Mouse (Mus musculus) spleen, adult 18-20 months (tissue): ENCODE measurements at regions not wholly inside any gene's neighbourhood (a gene's known extent, or its start where the extent isn't known, plus 50 kb on each side); places are given as distances from the start of the nearest gene placed in this dataset.

ENCODE experiments used
- DNase-seq, 2 experiments: peaks; one replicate each; pipeline ENCODE4 v3.0.0; 2022; ENCODE audit warnings: mixed read lengths in 2 of 2

DNA sequence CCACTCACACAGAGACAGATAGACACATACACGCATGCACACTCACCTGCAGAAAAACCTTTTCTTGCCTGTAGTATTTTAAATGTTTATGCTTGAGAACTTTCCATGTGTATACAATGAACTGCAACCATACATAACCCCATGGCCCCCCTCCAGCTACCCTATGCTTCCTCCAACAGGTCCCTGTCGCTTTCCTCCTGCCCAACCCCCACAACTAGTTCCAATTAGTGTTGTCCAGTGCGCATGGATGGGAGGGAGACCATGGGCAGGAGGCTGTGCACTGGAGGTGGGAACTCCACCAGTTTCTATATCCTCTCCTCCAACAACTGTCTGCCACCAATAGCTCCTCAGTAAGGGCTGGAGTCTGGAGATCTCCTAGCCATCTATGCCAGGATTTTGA is 82.9 kb upstream of the Jade1 start:
- DNase-seq, result no peak

- DNase-seq, result no peak
Measured at GRCm38 (mm10) chr3:41469106-41469505, 86.4 kb upstream of the Jade1 start.

GRCm38 (mm10) chr3:41467857-41468256 is 87.7 kb upstream of the Jade1 start:
- DNase-seq, result no peak

DNA sequence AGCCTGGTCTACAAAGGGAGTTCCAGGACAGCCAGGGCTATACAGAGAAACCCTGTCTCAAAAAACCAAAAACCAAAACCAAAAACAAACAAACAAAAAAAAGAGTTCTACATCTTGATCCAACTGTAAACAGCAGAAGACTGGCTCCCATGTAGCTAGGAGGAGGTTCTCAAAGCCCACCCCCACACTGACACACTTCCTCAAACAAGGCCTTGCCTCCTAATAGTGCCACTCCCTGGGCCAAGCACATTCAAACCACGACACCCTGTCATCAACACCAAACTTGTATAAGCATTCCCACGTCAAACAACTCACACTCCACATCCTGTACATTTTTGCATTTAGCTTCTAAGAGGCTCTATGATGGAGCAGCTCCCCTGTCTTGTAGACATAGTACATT is 89.6 kb upstream of the Jade1 start:
- DNase-seq, result no peak

DNA sequence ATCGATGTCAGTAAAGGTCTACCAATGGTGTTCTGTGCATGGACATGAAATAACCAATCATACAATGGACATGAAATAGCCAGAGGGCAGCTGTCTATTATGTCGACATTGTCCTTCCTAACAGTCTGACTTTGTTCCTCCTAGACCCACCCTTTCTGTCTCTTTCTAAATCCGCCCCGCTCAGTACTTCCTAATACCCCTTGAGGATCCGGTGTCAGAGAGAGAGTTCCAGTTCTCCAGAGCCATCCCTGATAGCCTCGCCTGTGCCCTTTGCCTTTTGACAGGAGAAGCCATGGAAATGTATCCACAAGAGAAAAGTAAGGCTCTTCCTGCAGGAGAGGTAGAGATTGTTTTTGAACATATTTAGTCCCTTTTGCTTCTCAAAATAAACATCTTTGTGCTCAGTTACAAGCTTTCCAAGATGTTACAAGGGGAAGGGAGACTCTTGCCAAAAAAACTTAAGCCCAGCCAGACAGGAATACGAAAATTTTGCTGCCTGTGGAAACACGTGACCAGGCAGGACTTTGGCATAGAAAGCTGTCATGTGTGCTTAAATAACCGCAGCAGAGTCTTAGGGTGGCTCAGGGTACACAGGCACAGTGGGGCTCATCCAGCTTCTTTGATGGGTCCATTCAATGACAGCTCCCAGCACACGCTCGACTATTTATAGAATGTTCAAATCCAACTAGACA is 92.4 kb upstream of the Jade1 start:
- no peak for DNase-seq

DNA sequence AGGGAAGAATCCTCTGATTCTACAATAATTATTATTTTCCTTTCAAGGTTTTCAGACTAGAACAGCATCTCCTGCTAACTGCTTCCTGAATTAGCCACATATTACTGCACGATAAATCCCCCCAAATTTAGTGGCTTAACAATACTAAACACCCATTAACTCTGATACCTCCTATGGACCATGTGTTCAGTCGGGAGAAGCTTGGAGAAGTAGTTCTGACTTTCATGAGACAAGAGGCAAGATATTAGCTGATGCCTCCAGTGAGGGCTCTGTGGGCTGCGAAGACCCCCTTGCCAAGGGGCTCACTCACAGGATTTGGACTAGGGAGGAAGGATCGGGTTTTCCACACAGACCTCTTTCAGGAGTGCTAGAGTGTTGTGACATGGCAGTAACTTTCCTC is 95.4 kb upstream of the Jade1 start:
- DNase-seq, result no peak

GRCm38 (mm10) chr3:41458156-41458555 is 97.4 kb upstream of the Jade1 start:
- DNase-seq, result no peak

DNA sequence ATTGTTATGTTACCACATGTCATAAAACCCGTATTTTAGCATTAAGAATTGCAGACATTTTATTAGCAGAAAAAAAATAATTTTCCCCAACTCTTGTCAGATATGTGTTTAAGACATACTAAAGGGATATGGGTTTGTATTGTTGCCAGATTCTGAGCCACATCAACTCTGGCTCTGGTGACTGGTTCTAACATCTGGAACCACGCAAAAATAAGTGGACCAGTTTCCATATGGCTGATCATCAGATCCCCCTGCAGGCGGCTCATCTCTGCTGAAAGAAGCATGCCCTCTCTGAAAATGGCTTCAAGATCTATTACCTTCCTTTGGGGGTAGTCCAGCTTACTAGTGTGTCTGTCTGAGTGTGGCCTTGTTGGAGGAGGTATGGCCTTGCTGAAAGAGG is 102.0 kb upstream of the Jade1 start:
- DNase-seq, result no peak

DNA sequence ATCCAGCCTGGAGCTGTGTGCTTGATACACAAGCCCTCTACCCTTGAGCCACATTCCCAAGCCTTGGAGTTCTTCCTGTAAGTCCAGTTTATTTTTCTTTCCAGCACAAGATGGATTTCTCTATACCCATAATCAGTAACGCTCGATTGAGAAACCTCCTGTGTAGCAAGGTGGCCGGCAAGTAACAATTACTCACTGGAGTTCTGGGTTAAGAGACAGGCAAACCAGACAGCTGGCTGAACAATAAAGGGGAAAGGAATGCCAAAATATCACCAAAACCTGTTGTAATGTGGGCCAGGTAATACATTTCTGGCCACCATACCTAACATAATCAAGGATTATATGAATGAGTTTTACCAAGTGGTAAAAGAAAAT is 102.8 kb upstream of the Jade1 start:
- DNase-seq, result no peak

- no peak for DNase-seq
Measured at GRCm38 (mm10) chr3:41452020-41452715, 103.4 kb upstream of the Jade1 start.

- DNase-seq, result no peak
Measured at GRCm38 (mm10) chr3:41450696-41451095, 104.8 kb upstream of the Jade1 start.

GRCm38 (mm10) chr3:41444243-41444753 is 111.2 kb upstream of the Jade1 start:
- no peak for DNase-seq

DNA sequence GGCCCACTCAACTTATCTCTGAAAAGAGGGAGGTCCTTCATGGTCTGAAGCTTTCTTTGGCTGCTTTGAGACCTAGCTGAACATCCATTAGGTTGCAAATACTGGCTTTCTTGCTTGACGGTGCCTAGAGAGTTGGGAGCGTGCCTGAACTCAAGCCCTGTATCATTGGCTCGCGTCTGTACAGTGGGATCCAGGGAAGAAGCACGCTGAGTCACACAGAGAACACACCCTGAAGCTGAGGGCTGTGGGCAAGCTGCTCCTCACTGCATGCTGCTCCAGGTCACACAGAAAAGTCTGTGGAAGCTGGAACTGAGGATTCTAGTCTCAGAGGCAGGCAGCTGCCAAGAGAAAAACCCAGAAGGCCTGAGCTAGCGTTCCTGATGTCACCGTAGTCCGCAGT is 119.3 kb upstream of the Jade1 start:
- no peak for DNase-seq

DNA sequence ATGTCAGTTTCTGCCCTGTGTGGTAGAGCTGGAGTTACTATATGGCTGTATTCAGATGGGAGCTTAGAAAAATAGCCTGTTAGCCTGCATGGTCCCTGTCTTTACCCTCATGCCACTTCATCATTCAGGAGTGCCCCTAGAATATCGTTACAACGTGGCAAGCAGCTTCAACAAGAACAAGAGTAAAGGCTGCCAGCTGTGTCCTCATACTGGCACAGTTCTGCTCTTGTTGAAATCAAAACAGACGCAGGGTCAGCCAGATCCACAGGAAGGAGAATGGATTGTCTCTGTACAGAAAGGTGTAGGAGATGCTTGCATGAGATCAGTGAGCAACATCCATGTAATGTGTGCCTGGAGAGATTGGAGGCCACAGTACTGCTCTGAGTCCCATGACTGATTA is 122.4 kb upstream of the Jade1 start:
- no peak for DNase-seq

DNA sequence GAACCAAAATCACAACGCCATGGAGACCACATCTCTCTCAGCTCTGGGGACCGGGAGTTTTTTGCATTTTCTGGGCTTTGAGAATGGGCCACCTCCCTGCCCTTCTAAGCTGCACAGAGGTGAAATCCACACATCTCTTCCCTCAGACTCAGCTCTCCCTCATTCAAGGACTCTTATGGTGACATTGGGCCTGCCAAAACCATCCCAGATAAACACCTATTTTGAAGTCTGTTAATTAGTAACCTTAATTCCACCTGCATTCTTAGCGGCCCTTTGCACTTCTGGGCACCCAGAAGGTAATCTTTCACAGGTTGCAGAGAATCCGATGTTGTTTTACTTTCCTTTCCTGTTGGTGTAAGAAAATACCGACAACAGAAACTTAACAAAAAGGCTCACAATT is 123.2 kb upstream of the Jade1 start:
- no peak for DNase-seq

- no peak for DNase-seq
Measured at GRCm38 (mm10) chr3:41430191-41430590, 125.3 kb upstream of the Jade1 start.

GRCm38 (mm10) chr3:41426946-41427345 is 128.6 kb upstream of the Jade1 start:
- no peak for DNase-seq

DNA sequence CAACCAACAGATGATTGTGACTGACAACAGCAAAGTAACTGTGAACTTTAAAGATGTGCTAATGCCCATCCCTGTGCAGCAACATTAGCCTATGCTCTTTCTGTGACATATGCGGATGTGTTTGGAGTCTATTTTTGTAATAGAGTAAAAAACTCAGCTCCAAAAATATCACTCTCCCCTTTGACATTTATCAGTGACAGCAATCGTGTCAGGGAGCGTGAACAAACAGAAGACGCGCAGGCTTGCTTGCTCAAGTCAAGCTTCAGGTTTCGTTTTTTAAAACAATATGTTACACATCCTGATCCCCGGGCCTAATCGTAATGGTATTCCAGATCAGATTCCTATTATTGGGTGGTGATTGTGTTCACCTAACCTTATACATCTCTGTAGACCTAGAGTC is 129.7 kb upstream of the Jade1 start:
- DNase-seq, result no peak

GRCm38 (mm10) chr3:41424142-41424939 is 131.2 kb upstream of the Jade1 start:
- no peak for DNase-seq

- no peak for DNase-seq
Measured at GRCm38 (mm10) chr3:41423630-41424029, 131.9 kb upstream of the Jade1 start.

DNA sequence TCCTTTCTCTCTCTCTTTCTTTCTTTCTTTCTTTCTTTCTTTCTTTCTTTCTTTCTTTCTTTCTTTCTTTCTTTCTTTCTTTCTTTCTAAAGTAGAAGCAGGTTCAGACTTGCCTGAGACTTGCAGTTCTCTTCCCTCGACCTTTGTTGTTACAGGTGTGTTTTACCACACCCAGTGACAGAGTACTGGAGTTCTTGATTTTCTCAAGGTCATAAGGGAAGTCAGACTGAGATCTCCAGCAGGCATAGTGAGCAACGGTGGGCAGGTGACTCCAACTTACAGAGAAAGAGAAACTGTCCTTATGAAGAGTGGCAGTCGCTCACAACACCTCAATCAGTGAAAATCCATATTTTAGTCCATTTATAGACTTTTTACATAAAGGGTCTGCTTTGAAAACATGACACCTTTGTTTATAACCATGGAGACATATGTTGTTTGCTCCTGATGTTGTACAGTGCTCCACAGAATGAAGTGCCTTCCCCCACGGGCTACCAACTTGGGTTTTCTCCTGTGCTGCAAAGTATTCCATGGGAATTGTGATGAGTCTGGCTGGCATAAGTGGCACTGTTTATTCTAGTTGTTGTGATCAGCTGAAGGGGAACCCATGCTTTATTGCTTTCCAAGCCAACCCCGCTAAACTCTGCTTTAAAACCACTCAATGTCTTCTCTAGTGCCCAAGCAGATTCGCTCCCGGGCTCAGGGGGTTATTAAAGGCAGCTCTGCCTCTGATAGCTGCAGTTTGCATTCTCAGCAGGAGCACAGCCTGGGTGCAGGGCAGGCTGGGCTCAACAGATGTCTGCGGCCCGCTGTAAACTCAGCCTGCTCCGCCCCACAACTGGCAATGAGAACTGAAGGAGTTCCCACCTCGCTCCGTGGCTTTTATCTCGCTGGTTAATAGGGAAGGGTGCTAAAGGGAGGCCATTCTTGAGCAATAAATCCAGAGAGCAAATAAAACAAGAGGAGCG is 132.6 kb upstream of the Jade1 start:
- DNase-seq, result no peak

DNA sequence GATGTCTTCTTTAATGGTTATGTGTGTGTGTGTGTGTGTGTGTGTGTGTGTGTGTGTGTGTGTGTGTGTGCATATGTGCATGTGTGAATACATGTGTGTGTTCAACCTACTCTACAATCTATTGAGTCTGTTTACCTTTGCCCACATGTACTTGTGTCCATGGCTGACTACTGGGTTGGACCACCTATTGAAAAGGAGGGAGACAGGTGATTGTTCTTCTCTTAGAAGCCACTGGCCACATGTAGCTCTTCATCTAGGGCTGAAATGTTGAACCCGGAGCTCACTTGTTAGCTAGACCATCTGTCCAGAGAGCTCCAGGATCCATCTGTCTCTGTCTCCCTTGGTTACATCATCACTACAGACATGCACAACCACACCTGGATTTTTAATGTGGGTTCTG is 141.8 kb upstream of the Jade1 start:
- no peak for DNase-seq

DNA sequence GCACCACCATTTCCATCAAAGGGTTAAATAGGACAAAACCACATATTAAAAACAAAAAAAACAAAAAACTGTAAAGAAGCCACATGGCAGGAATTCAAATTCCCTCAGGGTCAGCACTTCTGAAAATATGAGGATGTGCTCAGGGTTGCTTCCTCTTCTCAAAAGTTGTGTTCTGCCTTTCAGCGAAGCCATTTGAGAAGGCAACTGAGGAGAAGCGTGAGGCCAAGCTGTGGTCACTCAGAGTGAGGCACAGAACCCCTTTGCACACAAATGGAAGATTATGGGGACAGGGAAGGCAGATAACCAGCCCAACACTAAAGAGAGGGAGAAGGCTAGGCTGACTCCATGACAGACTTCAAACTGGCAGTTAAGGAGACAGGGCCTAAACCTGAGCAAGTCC is 142.8 kb upstream of the Jade1 start:
- no peak for DNase-seq
